Mouse (Mus musculus) ES-Bruce4 (cell line): ENCODE measurements at regions not wholly inside any gene's neighbourhood (a gene's known extent, or its start where the extent isn't known, plus 50 kb on each side); places are given as distances from the start of the nearest gene placed in this dataset.
A peak's percentile ranks its signal among the peaks of the same experiment; 100 is the strongest.

ENCODE experiments used
- H3K27ac ChIP-seq: 2 replicates; pipeline ENCODE4 v1.5.1; 2012; ENCODE audit warnings: low read length, inconsistent platforms; ENCODE audit not compliant: insufficient read depth
- H3K27me3 ChIP-seq: 2 replicates; pipeline ENCODE4 v1.6.1; 2012; ENCODE audit warnings: mild to moderate bottlenecking, low read length, inconsistent platforms; ENCODE audit not compliant: control insufficient read depth, poor library complexity, insufficient read depth, severe bottlenecking
- H3K36me3 ChIP-seq: 2 replicates; pipeline ENCODE4 v1.6.1; 2012; ENCODE audit warnings: inconsistent platforms, mild to moderate bottlenecking, low read length, moderate library complexity; ENCODE audit not compliant: control insufficient read depth, poor library complexity, insufficient read depth, severe bottlenecking
- H3K4me1 ChIP-seq: one replicate; pipeline ENCODE4 v1.8.1; 2011; ENCODE audit warnings: low read length; ENCODE audit not compliant: control insufficient read depth, insufficient read depth
- H3K4me3 ChIP-seq: 2 replicates; pipeline ENCODE4 v1.5.1; 2011; ENCODE audit warnings: low read depth, mild to moderate bottlenecking, low read length
- H3K9ac ChIP-seq: 2 replicates; pipeline ENCODE4 v1.6.1; 2012; ENCODE audit warnings: low read depth, mild to moderate bottlenecking, inconsistent platforms; ENCODE audit not compliant: poor library complexity, severe bottlenecking
- H3K9me3 ChIP-seq: replicated peaks from 2 replicates; pipeline ENCODE4 v1.6.1; 2012; ENCODE audit warnings: mild to moderate bottlenecking, low read length, inconsistent platforms; ENCODE audit not compliant: control insufficient read depth, poor library complexity, insufficient read depth, severe bottlenecking
- CTCF ChIP-seq: IDR thresholded peaks from one replicate; pipeline ENCODE4 v1.8.1; 2011; ENCODE audit warnings: low read depth, low read length
- EP300 ChIP-seq: IDR thresholded peaks from 2 replicates; pipeline ENCODE4 v1.6.1; 2011; ENCODE audit warnings: low read depth, low read length; ENCODE audit not compliant: insufficient read depth
- POLR2A ChIP-seq: IDR thresholded peaks from one replicate; pipeline ENCODE4 v1.8.1; 2011; ENCODE audit warnings: low read length; ENCODE audit not compliant: insufficient read depth

DNA sequence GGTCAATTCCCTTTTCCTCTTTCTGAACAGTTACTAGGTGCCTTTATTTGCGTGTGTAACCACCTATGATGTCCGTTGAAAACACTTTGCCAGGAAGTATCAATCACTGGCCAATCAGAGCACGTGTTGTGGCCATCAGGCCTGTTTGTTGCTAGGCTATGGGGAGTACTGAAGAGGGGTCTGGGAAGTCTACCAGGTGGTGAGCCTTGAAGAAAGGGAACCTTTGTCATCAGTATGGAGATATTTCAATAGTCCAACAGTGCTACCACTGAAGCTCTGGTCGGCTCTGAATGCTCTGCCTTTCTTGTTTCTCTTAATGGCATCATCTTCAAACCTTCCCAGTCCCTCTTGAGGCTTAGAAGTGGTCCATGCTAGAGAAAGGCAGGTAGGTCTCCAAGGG lies 124.6 kb upstream of the Bcor start:
- no peak overlapping the region for H3K9ac ChIP-seq
- no peaks in the 10 kb centered on the region for H3K27me3 ChIP-seq
- no peaks in the 10 kb centered on the region for H3K36me3 ChIP-seq
- no peak overlapping the region for H3K4me3 ChIP-seq
- peak overlapping the region; percentile 48; the same call in 1 of the 2 replicates for H3K27ac ChIP-seq
- H3K4me1 ChIP-seq, result peaks cover 7% of the 10 kb centered on the region
- no peaks in the 10 kb centered on the region for H3K9me3 ChIP-seq
- TF ChIP-seq CTCF (no peak), POLR2A (no peak), EP300 (no peak)

DNA sequence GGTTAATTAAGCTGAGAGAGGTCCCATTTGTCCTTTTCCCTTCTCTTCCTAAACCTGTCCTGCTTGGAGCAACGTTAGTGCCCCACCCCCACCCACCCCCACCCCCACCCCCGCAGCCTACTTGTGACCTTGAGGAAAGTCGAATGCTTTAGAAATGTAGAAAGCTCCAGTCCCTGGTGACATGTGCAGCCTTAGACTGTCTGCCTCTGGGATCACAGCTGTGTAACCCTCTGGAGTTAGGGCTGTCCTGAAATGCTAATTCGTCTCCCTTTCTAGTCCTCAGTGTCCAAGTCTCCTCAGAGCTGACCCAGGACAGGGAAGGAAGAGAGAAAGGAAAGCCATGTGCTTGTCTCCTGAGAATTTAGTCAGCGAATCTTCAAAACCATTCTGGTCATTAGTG lies 125.0 kb upstream of the Bcor start:
- peaks cover 7% of the 10 kb centered on the region for H3K4me1 ChIP-seq
- no peaks in the 10 kb centered on the region for H3K9me3 ChIP-seq
- H3K36me3 ChIP-seq, result no peaks in the 10 kb centered on the region
- H3K27ac ChIP-seq, result peak overlapping the region; percentile 54; the same call in 1 of the 2 replicates
- H3K9ac ChIP-seq, result no peak overlapping the region
- H3K4me3 ChIP-seq, result no peak overlapping the region
- TF ChIP-seq EP300 (no peak), CTCF (no peak), POLR2A (no peak)
- no peaks in the 10 kb centered on the region for H3K27me3 ChIP-seq

DNA sequence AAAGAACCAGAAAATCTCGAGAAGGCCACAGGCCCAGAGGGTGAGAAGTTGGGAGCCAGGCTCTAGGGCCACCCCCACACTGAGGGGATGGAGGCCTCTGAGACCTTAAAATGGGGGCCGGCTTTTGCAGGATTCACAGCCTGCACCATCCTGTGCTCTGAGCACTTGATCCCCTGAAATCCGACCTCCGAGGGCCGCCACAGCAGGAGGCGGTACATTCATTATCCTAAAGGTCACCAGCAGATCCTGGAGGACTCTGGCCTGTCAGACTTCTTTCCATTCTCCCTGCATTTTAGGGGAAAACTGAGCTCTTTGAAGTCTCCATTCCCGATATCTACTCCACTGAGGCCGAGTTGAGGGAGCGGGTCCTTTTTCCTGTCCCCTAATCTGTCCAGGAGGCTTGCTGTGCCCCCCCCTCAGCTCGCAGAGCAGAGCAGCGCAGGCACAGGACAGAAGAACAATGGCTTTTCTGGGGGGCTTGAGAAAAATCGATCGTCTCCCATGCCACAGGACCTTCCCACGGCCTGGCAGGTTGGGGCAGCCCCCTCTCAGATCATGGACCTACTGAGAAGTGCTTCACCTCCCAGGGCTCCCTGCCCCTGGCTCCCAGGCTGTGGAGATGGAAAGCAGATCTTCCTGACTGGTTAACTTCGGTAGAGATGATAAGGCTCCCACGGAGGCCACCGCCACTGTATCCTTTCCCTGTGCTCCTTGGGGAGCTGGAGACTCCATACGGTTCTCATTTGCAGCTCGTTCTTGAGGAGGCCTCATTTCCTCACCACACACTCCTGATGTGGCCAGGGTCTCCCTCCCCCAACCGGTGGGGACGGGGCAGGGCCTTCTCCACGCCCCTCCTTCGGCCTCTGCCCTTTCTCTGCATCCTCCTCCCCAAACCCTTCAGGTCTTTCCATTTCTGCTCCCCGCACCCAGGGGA lies 126.1 kb upstream of the Bcor start:
- H3K4me1 ChIP-seq, result peaks cover 7% of the 10 kb centered on the region
- H3K4me3 ChIP-seq, result no peak overlapping the region
- no peaks in the 10 kb centered on the region for H3K9me3 ChIP-seq
- no peaks in the 10 kb centered on the region for H3K27me3 ChIP-seq
- H3K27ac ChIP-seq, result no peak overlapping the region
- H3K9ac ChIP-seq, result peak overlapping the region; percentile 1; the same call in 1 of the 2 replicates
- no peaks in the 10 kb centered on the region for H3K36me3 ChIP-seq
- TF ChIP-seq EP300, result no peak
- TF ChIP-seq POLR2A, result no peak
- no peak for TF ChIP-seq CTCF

DNA sequence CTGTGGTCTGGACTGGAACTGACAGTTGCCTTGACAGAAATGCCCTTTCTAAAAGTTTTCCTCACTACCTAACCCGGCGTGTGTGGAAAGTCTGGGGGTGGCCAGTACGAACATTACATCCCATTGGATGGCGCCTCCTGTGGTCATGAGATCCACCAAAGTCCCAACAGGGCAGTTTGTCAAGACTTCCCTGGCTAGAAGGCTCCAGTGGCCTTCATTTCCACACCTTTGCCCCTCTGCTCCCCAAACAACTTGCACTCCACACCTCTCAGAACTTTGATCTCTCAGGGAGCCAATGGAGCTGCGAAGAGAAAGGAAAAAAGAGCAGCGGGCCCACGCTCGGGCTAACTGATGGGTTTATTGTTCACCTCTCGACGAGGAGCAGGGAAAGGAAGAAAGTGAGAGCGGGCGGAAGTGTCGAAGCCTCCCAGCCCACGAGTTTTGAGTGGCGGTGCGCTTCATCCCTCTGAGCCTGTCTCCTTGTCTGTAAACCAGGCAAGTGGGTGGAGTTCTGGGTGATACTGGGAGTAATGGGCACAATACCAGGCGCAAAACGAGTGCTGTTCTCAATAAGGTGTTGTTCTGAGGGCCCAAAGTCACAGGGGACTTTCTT lies 126.9 kb upstream of the Bcor start:
- Histone ChIP-seq H3K9ac (no peak overlapping the region), H3K4me1 (peaks cover 7% of the 10 kb centered on the region), H3K27me3 (no peaks in the 10 kb centered on the region), H3K36me3 (no peaks in the 10 kb centered on the region), H3K4me3 (0 out of 2 replicates have a peak overlapping the region, but pooled peaks have one; percentile 8), H3K9me3 (no peaks in the 10 kb centered on the region), H3K27ac (no peak overlapping the region)
- TF ChIP-seq CTCF, result no peak
- no peak for TF ChIP-seq EP300
- no peak for TF ChIP-seq POLR2A

DNA sequence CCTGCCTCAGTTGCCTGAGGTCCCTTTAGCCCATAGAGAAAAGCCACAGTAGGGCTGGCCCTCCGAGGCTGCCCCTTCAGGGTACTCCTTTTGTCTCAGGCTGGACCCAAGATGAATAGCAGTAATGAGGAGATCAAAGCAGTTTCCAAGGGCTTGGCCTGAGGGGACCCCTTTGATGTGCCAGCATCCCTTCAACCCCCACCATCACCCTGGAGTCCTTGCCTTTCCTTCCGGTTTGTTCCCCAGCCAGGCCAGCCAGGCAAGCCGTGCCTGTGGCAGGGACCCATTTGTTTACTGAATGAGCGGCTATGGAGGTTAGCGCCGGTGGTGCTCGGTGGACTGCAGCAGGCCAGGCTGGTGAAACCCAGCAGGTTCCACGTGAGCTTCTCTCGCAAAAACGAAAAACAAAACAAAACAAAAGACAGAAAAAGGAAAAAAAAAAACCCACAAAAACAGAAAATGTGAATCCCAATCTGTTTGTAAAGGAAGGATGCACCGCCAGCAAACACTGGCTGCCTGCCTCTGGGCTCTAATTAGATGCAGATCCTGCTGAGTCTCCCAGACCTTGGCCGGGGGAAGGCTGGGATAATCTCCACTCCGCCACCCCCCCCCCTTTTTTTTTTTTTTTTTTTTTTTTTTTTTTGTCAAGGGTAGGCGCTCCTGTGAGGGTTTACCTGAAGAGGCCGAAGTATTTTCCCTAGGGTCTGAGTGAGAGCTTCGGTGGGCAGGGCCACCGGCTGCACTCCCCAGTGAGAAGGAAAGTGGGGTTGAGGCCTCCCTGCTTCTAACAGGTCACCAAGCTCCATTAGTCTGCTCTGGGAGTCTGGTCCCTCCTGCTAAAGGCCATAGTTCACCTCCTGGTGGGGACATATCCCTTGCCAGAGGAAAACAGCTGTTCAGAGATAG lies 127.8 kb upstream of the Bcor start:
- no peak for TF ChIP-seq POLR2A
- TF ChIP-seq EP300, result no peak
- no peak for TF ChIP-seq CTCF
- Histone ChIP-seq H3K9ac (no peak overlapping the region), H3K36me3 (no peaks in the 10 kb centered on the region), H3K4me3 (peak overlapping the region; percentile 10; the same call in 1 of the 2 replicates), H3K4me1 (peaks cover 8% of the 10 kb centered on the region), H3K27ac (peak overlapping the region; percentile 54; the same call in 1 of the 2 replicates), H3K9me3 (no peaks in the 10 kb centered on the region), H3K27me3 (no peaks in the 10 kb centered on the region)
